Mouse (Mus musculus): Measurements from ENCODE around the gene St7. TPM values are rescaled to one million over a fixed set of nuclear protein-coding genes. Genes with fewer than 3 reads are reported as not detected.

St7 gene
- total and polyA plus RNA-seq, 2 experiments from 2014 or later = 17.7 to 38.5 TPM

GRCm38 (mm10) chr6:17974416-17974815, 281.7 kb downstream of the St7 start:
- Histone ChIP-seq H3K4me2 (ENCODE audit: low read depth, low read length) (no peak overlapping the region), H3K9ac (replicated peaks; ENCODE audit: low read depth, low read length) (no peak overlapping the region), H3K4me1 (ENCODE audit: control insufficient read depth, insufficient read depth) (no peaks in the 10 kb centered on the region), H3K27me3 (ENCODE audit: control insufficient read depth, insufficient read depth, low read length) (no peaks in the 10 kb centered on the region), H3K27ac (ENCODE audit: low read depth) (no peak overlapping the region), H3K4me3 (ENCODE audit: low read depth, low read length) (no peak overlapping the region), H3K9me3 (replicated peaks; ENCODE audit: control insufficient read depth, low read length) (no peaks in the 10 kb centered on the region), H3K36me3 (replicated peaks; ENCODE audit: control insufficient read depth, insufficient read depth, low read length) (no peaks in the 10 kb centered on the region)
- DNase-seq (ENCODE audit: low spot score) = no peak
- 72% methylated on average over 3 of the region's 3 CpGs for WGBS
- no peak for TF ChIP-seq CTCF (IDR thresholded peaks at IDR 0.05; ENCODE audit: low read depth)
- no peak for TF ChIP-seq EP300 (IDR thresholded peaks at IDR 0.05; ENCODE audit: low read depth)
- ATAC-seq (ENCODE audit: insufficient read depth, low read depth) = no peak

GRCm38 (mm10) chr6:17977165-17977564, 284.4 kb downstream of the St7 start:
- no peak overlapping the region for H3K9ac ChIP-seq (replicated peaks; ENCODE audit: low read depth, low read length)
- TF ChIP-seq CTCF (IDR thresholded peaks at IDR 0.05; ENCODE audit: low read depth) (no peak), EP300 (IDR thresholded peaks at IDR 0.05; ENCODE audit: low read depth) (no peak)
- no peaks in the 10 kb centered on the region for H3K9me3 ChIP-seq (replicated peaks; ENCODE audit: control insufficient read depth, low read length)
- H3K4me3 ChIP-seq (ENCODE audit: low read depth, low read length) = no peak overlapping the region
- no peaks in the 10 kb centered on the region for H3K27me3 ChIP-seq (ENCODE audit: control insufficient read depth, insufficient read depth, low read length)
- WGBS = 62% methylated on average over 1 of the region's 1 CpGs
- H3K4me1 ChIP-seq (ENCODE audit: control insufficient read depth, insufficient read depth) = no peaks in the 10 kb centered on the region
- H3K27ac ChIP-seq (ENCODE audit: low read depth) = no peak overlapping the region
- no peak for DNase-seq (ENCODE audit: low spot score)
- ATAC-seq (ENCODE audit: insufficient read depth, low read depth) = no peak
- H3K36me3 ChIP-seq (replicated peaks; ENCODE audit: control insufficient read depth, insufficient read depth, low read length) = no peaks in the 10 kb centered on the region
- H3K4me2 ChIP-seq (ENCODE audit: low read depth, low read length) = no peak overlapping the region

- Histone ChIP-seq H3K4me3 (ENCODE audit: low read depth, low read length) (no peak overlapping the region), H3K27me3 (ENCODE audit: control insufficient read depth, insufficient read depth, low read length) (no peaks in the 10 kb centered on the region), H3K27ac (ENCODE audit: low read depth) (no peak overlapping the region), H3K36me3 (replicated peaks; ENCODE audit: control insufficient read depth, insufficient read depth, low read length) (no peaks in the 10 kb centered on the region), H3K4me2 (ENCODE audit: low read depth, low read length) (no peak overlapping the region), H3K4me1 (ENCODE audit: control insufficient read depth, insufficient read depth) (no peaks in the 10 kb centered on the region), H3K9ac (replicated peaks; ENCODE audit: low read depth, low read length) (no peak overlapping the region), H3K9me3 (replicated peaks; ENCODE audit: control insufficient read depth, low read length) (no peaks in the 10 kb centered on the region)
- DNase-seq (ENCODE audit: low spot score) (no peak), ATAC-seq (ENCODE audit: insufficient read depth, low read depth) (no peak)
- TF ChIP-seq EP300 (IDR thresholded peaks at IDR 0.05; ENCODE audit: low read depth) = no peak
- TF ChIP-seq CTCF (IDR thresholded peaks at IDR 0.05; ENCODE audit: low read depth) = no peak
- WGBS = 74% methylated on average over 5 of the region's 5 CpGs
These were observed 285.6 kb downstream of the St7 start for GRCm38 (mm10) chr6:17978324-17978723.

- Histone ChIP-seq H3K9me3 (replicated peaks; ENCODE audit: control insufficient read depth, low read length) (no peaks in the 10 kb centered on the region), H3K9ac (replicated peaks; ENCODE audit: low read depth, low read length) (no peak overlapping the region), H3K36me3 (replicated peaks; ENCODE audit: control insufficient read depth, insufficient read depth, low read length) (no peaks in the 10 kb centered on the region), H3K4me3 (ENCODE audit: low read depth, low read length) (no peak overlapping the region), H3K4me1 (ENCODE audit: control insufficient read depth, insufficient read depth) (no peaks in the 10 kb centered on the region), H3K27ac (ENCODE audit: low read depth) (no peak overlapping the region), H3K4me2 (ENCODE audit: low read depth, low read length) (no peak overlapping the region), H3K27me3 (ENCODE audit: control insufficient read depth, insufficient read depth, low read length) (no peaks in the 10 kb centered on the region)
- TF ChIP-seq CTCF (IDR thresholded peaks at IDR 0.05; ENCODE audit: low read depth) = no peak
- TF ChIP-seq EP300 (IDR thresholded peaks at IDR 0.05; ENCODE audit: low read depth) = no peak
- no peak for DNase-seq (ENCODE audit: low spot score)
- WGBS = 78% methylated on average over 3 of the region's 3 CpGs
- ATAC-seq (ENCODE audit: insufficient read depth, low read depth) = no peak
These were observed 286.1 kb downstream of the St7 start for GRCm38 (mm10) chr6:17978881-17979280.

- Histone ChIP-seq H3K27me3 (ENCODE audit: control insufficient read depth, insufficient read depth, low read length) (no peaks in the 10 kb centered on the region), H3K9me3 (replicated peaks; ENCODE audit: control insufficient read depth, low read length) (no peaks in the 10 kb centered on the region), H3K9ac (replicated peaks; ENCODE audit: low read depth, low read length) (no peak overlapping the region), H3K4me3 (ENCODE audit: low read depth, low read length) (no peak overlapping the region), H3K4me2 (ENCODE audit: low read depth, low read length) (no peak overlapping the region), H3K27ac (ENCODE audit: low read depth) (no peak overlapping the region), H3K36me3 (replicated peaks; ENCODE audit: control insufficient read depth, insufficient read depth, low read length) (no peaks in the 10 kb centered on the region), H3K4me1 (ENCODE audit: control insufficient read depth, insufficient read depth) (no peaks in the 10 kb centered on the region)
- DNase-seq (ENCODE audit: low spot score) (no peak), ATAC-seq (ENCODE audit: insufficient read depth, low read depth) (no peak)
- TF ChIP-seq EP300 (IDR thresholded peaks at IDR 0.05; ENCODE audit: low read depth) (no peak), CTCF (IDR thresholded peaks at IDR 0.05; ENCODE audit: low read depth) (no peak)
- 80% methylated on average over 1 of the region's 1 CpGs for WGBS
These were observed 286.6 kb downstream of the St7 start for GRCm38 (mm10) chr6:17979361-17979760.

Measured in heart, postnatal 0 days (tissue).